Mouse (Mus musculus) liver, adult 2 months (tissue): ENCODE data around the gene Hist1h4a. TPM values are rescaled to one million over a fixed set of nuclear protein-coding genes. Genes with fewer than 3 reads are reported as not detected.
A peak's percentile ranks its signal among the peaks of the same experiment; 100 is the strongest.
"Not testable (repeated sequence)": the region's sequence is repeated elsewhere in the genome, so short reads cannot be mapped to it uniquely, and the experiment has no call there.

ENCODE experiments used
- DNase-seq: peaks from one replicate; pipeline ENCODE4 v3.0.0-alpha.2; 2011; ENCODE audit warnings: low read depth, low spot score; ENCODE audit errors: extremely low read depth
- H3K27ac ChIP-seq: fragments of 200-500 bp; replicated peaks from 2 replicates; pipeline ENCODE4 v1.5.1; 2012; ENCODE audit warnings: low read depth, mild to moderate bottlenecking, control low read depth, inconsistent platforms, low read length; ENCODE audit not compliant: insufficient read depth
- H3K27me3 ChIP-seq: fragments of 200-500 bp; 2 replicates; pipeline ENCODE4 v1.6.1; 2012; ENCODE audit warnings: mild to moderate bottlenecking, moderate library complexity, low read length, inconsistent platforms; ENCODE audit not compliant: control insufficient read depth, insufficient read depth
- H3K36me3 ChIP-seq: fragments of 200-500 bp; 2 replicates; pipeline ENCODE4 v1.6.1; 2012; ENCODE audit warnings: low read length, inconsistent platforms; ENCODE audit not compliant: control insufficient read depth, insufficient read depth
- H3K4me1 ChIP-seq: fragments of 200-500 bp; 2 replicates; pipeline ENCODE4 v1.6.1; 2011; ENCODE audit warnings: low read length; ENCODE audit not compliant: control insufficient read depth, insufficient read depth
- H3K4me3 ChIP-seq: fragments of 200-500 bp; 2 replicates; pipeline ENCODE4 v1.5.1; 2011; ENCODE audit warnings: low read depth, mild to moderate bottlenecking, control low read depth, low read length, moderate library complexity; ENCODE audit not compliant: insufficient read depth
- H3K79me2 ChIP-seq: fragments of 200-500 bp; 2 replicates; pipeline ENCODE4 v1.6.1; 2012; ENCODE audit warnings: inconsistent platforms, mild to moderate bottlenecking, low read length, moderate library complexity; ENCODE audit not compliant: control insufficient read depth, insufficient read depth
- H3K9ac ChIP-seq: fragments of 200-500 bp; 2 replicates; pipeline ENCODE4 v1.6.1; 2012; ENCODE audit warnings: low read depth, mild to moderate bottlenecking, control low read depth, inconsistent platforms, low read length
- CTCF ChIP-seq: fragments of 200-500 bp; IDR thresholded peaks from 2 replicates; pipeline ENCODE4 v1.5.1; 2011; ENCODE audit warnings: low read depth, low read length, control low read depth
- POLR2A ChIP-seq: fragments of 200-500 bp; IDR thresholded peaks from 2 replicates; pipeline ENCODE4 v1.6.1; 2011; ENCODE audit warnings: low read length, control low read depth; ENCODE audit not compliant: insufficient read depth; ENCODE audit errors: extremely low read depth
- WGBS: fragments of 180-500 bp; shearing (Covaris S2); methylation state at CpG from one replicate; pipeline ENCODE4 v1.1.7; 2018; 5-methylcytosine and 5-hydroxymethylcytosine counted together
- polyA plus RNA-seq: library from polyadenylated mRNA; depleted of rRNA; stranded (reverse); fragments of >200 nt; gene quantifications from 2 replicates; pipeline ENCODE4 v1.2.3, GENCODE M21; 2012
- total RNA-seq: library from RNA; depleted of rRNA; stranded (reverse); fragments of >200 nt; gene quantifications from 2 replicates; pipeline ENCODE4 v1.2.3, GENCODE M21; 2014

Hist1h4a gene
- total and polyA plus RNA-seq, 2 experiments = 21.0 TPM; not detected in 1

- Histone ChIP-seq H3K79me2 (no peaks in the 10 kb centered on the region), H3K27ac (no peak overlapping the region), H3K27me3 (no peaks in the 10 kb centered on the region), H3K9ac (no peak overlapping the region), H3K4me1 (peaks cover 12% of the 10 kb centered on the region; the same call in 1 of the 2 replicates), H3K4me3 (no peak overlapping the region), H3K36me3 (no peaks in the 10 kb centered on the region)
- WGBS = 92% methylated on average over 1 of the region's 1 CpGs
- DNase-seq = no peak
- TF ChIP-seq CTCF = no peak
- TF ChIP-seq POLR2A = no peak
Measured at GRCm38 (mm10) chr13:23765172-23765513, 4.1 kb upstream of the Hist1h4a start.

DNA sequence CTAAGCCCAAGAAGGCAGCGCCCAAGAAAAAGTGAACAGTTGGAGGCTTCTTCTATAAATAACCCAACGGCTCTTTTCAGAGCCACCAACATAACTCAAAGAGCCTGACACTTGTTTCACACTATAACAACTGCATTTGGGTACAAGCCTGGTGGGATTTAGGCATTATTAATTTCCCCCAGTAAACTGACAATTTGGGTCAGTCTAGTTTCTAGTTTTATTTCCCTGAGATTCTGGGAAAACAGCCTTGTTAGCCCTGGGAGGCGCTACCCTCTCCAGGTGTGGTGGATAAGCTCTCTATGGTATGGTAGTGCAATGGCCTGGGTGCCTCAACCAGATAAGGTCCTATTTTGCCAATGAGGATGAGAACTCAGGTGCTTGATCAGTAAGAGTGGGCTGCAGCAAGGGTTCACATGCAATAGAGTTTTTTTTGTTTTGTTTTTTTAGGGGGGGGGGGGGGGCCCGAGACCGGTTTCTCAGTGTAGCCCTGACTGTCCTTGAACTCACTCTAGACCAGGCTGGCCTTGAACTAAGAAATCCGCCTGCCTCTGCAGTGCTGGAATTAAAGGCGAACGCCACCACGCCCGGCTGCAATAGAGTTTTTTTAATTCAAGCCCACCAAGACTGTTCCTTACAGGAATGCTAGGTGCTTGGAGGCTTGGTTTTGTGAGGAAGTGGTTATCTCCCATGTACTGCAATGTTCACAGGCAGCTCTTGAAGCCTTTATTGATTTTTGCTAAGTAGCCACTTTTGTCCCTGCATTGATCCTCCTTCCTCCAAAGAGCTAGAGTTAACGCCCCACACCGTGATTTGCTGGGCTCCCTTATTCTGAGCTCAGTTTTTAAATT is 3.5 kb upstream of the Hist1h4a start:
- Histone ChIP-seq H3K4me1 (peaks cover 14% of the 10 kb centered on the region; the same call in 1 of the 2 replicates), H3K4me3 (no peak overlapping the region), H3K27ac (no peak overlapping the region), H3K79me2 (no peaks in the 10 kb centered on the region), H3K27me3 (no peaks in the 10 kb centered on the region), H3K9ac (no peak overlapping the region), H3K36me3 (no peaks in the 10 kb centered on the region)
- TF ChIP-seq POLR2A (no peak), CTCF (no peak)
- DNase-seq = no peak
- 57% methylated on average over 12 of the region's 12 CpGs for WGBS

GRCm38 (mm10) chr13:23763586-23764323 is 2.7 kb upstream of the Hist1h4a start, which contains the start of gene Hist1h1a:
Hist1h1a (plus strand) TSS chr13:23763666.
- 6% methylated on average over 34 of the region's 34 CpGs for WGBS
- H3K9ac ChIP-seq = peak within 1 kb of the TSS; percentile 74
- H3K36me3 ChIP-seq = no peaks in the 10 kb centered on the region
- DNase-seq = peak; percentile 87
- H3K27me3 ChIP-seq = no peaks in the 10 kb centered on the region
- no peaks in the 10 kb centered on the region for H3K79me2 ChIP-seq
- peak within 1 kb of the TSS; percentile 69 for H3K4me3 ChIP-seq
- peak within 1 kb of the TSS; percentile 65 for H3K27ac ChIP-seq
- H3K4me1 ChIP-seq = peaks cover 14% of the 10 kb centered on the region; the same call in 1 of the 2 replicates
- TF ChIP-seq POLR2A (0 out of 2 replicates have a peak, but pooled peaks have one; percentile 49), CTCF (no peak)

GRCm38 (mm10) chr13:23763242-23763585 is 2.2 kb upstream of the Hist1h4a start:
- no peak for DNase-seq
- Histone ChIP-seq H3K4me3 (no peak overlapping the region), H3K4me1 (peaks cover 14% of the 10 kb centered on the region; the same call in 1 of the 2 replicates), H3K9ac (peak overlapping the region; percentile 33; the same call in 1 of the 2 replicates), H3K27me3 (no peaks in the 10 kb centered on the region), H3K79me2 (no peaks in the 10 kb centered on the region), H3K27ac (peak overlapping the region; percentile 65), H3K36me3 (no peaks in the 10 kb centered on the region)
- WGBS = under 1% methylated on average over 10 of the region's 10 CpGs
- TF ChIP-seq POLR2A (no peak), CTCF (no peak)

GRCm38 (mm10) chr13:23761871-23762821 is 1.1 kb upstream of the Hist1h4a start, which contains the start of gene Hist1h3a:
Hist1h3a (minus strand) TSS chr13:23762386.
- DNase-seq = peak; percentile 96
- H3K36me3 ChIP-seq, H3K27me3 ChIP-seq, H3K79me2 ChIP-seq: not testable (repeated sequence)
- Histone ChIP-seq H3K4me1 (peaks cover 17% of the 10 kb centered on the region; the same call in 1 of the 2 replicates), H3K27ac (peak within 1 kb of the TSS; percentile 65), H3K4me3 (peak within 1 kb of the TSS; percentile 66), H3K9ac (peak within 1 kb of the TSS; percentile 72)
- under 1% methylated on average over 45 of the region's 52 CpGs for WGBS
- 0 out of 2 replicates have a peak, but pooled peaks have one; percentile 73 for TF ChIP-seq POLR2A
